Mouse (Mus musculus): ENCODE data around the gene Plcl1. TPM values are rescaled to one million over a fixed set of nuclear protein-coding genes. Genes with fewer than 3 reads are reported as not detected.

Plcl1 gene
- polyA plus RNA-seq, 1 experiment from 2014 or later, result 1.1 TPM

- ATAC-seq (ENCODE audit: insufficient number of reproducible peaks, low FRiP score, low TSS enrichment, low read depth), result no peak
- WGBS, result 61% methylated on average over 5 of the region's 5 CpGs
- H3K27ac ChIP-seq (replicated peaks; ENCODE audit: low read depth, low read length), result no peak overlapping the region
Observed at GRCm38 (mm10) chr1:55748516-55748915, 342.8 kb downstream of the Plcl1 start.

GRCm38 (mm10) chr1:55749770-55750169 is 344.0 kb downstream of the Plcl1 start:
- no peak for DNase-seq (ENCODE audit: low spot score)
- no peak for ATAC-seq (ENCODE audit: insufficient number of reproducible peaks, low FRiP score, low TSS enrichment, low read depth)
- H3K27me3 ChIP-seq (ENCODE audit: control insufficient read depth, insufficient read depth, low read length), result no peaks in the 10 kb centered on the region
- no peaks in the 10 kb centered on the region for H3K9me3 ChIP-seq (ENCODE audit: control insufficient read depth, low read length)
- 88% methylated on average over 7 of the region's 7 CpGs for WGBS
- H3K4me3 ChIP-seq (ENCODE audit: low read depth, low read length), result no peak overlapping the region
- no peak overlapping the region for H3K9ac ChIP-seq (ENCODE audit: low read length)
- no peaks in the 10 kb centered on the region for H3K36me3 ChIP-seq (ENCODE audit: control insufficient read depth, insufficient read depth, low read length)
- no peaks in the 10 kb centered on the region for H3K4me1 ChIP-seq (ENCODE audit: control insufficient read depth, insufficient read depth, low read length)
- no peak overlapping the region for H3K4me2 ChIP-seq (ENCODE audit: low read depth, severe bottlenecking)
- no peak overlapping the region for H3K27ac ChIP-seq (replicated peaks; ENCODE audit: low read depth, low read length)

More at GRCm38 (mm10) chr1:55748516-55748915, 342.8 kb downstream of the Plcl1 start:
- no peak for DNase-seq (ENCODE audit: low spot score)
- no peak overlapping the region for H3K9ac ChIP-seq (ENCODE audit: low read length)
- H3K9me3 ChIP-seq (ENCODE audit: control insufficient read depth, low read length), result no peaks in the 10 kb centered on the region
- H3K36me3 ChIP-seq (ENCODE audit: control insufficient read depth, insufficient read depth, low read length), result no peaks in the 10 kb centered on the region
- no peak overlapping the region for H3K4me3 ChIP-seq (ENCODE audit: low read depth, low read length)
- H3K4me1 ChIP-seq (ENCODE audit: control insufficient read depth, insufficient read depth, low read length), result no peaks in the 10 kb centered on the region
- no peaks in the 10 kb centered on the region for H3K27me3 ChIP-seq (ENCODE audit: control insufficient read depth, insufficient read depth, low read length)
- no peak overlapping the region for H3K4me2 ChIP-seq (ENCODE audit: low read depth, severe bottlenecking)

- Histone ChIP-seq H3K36me3 (ENCODE audit: control insufficient read depth, insufficient read depth, low read length) (no peaks in the 10 kb centered on the region), H3K27me3 (ENCODE audit: control insufficient read depth, insufficient read depth, low read length) (no peaks in the 10 kb centered on the region), H3K9ac (ENCODE audit: low read length) (no peak overlapping the region), H3K27ac (replicated peaks; ENCODE audit: low read depth, low read length) (no peak overlapping the region), H3K9me3 (ENCODE audit: control insufficient read depth, low read length) (no peaks in the 10 kb centered on the region), H3K4me2 (ENCODE audit: low read depth, severe bottlenecking) (no peak overlapping the region), H3K4me1 (ENCODE audit: control insufficient read depth, insufficient read depth, low read length) (no peaks in the 10 kb centered on the region), H3K4me3 (ENCODE audit: low read depth, low read length) (no peak overlapping the region)
- WGBS, result 60% methylated on average over 10 of the region's 10 CpGs
- no peak for ATAC-seq (ENCODE audit: insufficient number of reproducible peaks, low FRiP score, low TSS enrichment, low read depth)
- peak; percentile 53 for DNase-seq (ENCODE audit: low spot score)
Observed at GRCm38 (mm10) chr1:55755742-55756141, 350.0 kb downstream of the Plcl1 start.

- 90% methylated on average over 5 of the region's 5 CpGs for WGBS
- no peaks in the 10 kb centered on the region for H3K27me3 ChIP-seq (ENCODE audit: control insufficient read depth, insufficient read depth, low read length)
- H3K9me3 ChIP-seq (ENCODE audit: control insufficient read depth, low read length), result no peaks in the 10 kb centered on the region
- no peak overlapping the region for H3K4me3 ChIP-seq (ENCODE audit: low read depth, low read length)
- DNase-seq (ENCODE audit: low spot score), result no peak
- no peak for ATAC-seq (ENCODE audit: insufficient number of reproducible peaks, low FRiP score, low TSS enrichment, low read depth)
- H3K27ac ChIP-seq (replicated peaks; ENCODE audit: low read depth, low read length), result no peak overlapping the region
- H3K9ac ChIP-seq (ENCODE audit: low read length), result no peak overlapping the region
- no peaks in the 10 kb centered on the region for H3K4me1 ChIP-seq (ENCODE audit: control insufficient read depth, insufficient read depth, low read length)
- H3K4me2 ChIP-seq (ENCODE audit: low read depth, severe bottlenecking), result no peak overlapping the region
- no peaks in the 10 kb centered on the region for H3K36me3 ChIP-seq (ENCODE audit: control insufficient read depth, insufficient read depth, low read length)
Observed at GRCm38 (mm10) chr1:55762284-55762683, 356.6 kb downstream of the Plcl1 start.

GRCm38 (mm10) chr1:55763171-55763570 is 357.4 kb downstream of the Plcl1 start:
- WGBS, result 83% methylated on average over 2 of the region's 2 CpGs
- H3K27me3 ChIP-seq (ENCODE audit: control insufficient read depth, insufficient read depth, low read length), result no peaks in the 10 kb centered on the region
- H3K27ac ChIP-seq (replicated peaks; ENCODE audit: low read depth, low read length), result no peak overlapping the region
- no peak for ATAC-seq (ENCODE audit: insufficient number of reproducible peaks, low FRiP score, low TSS enrichment, low read depth)
- no peaks in the 10 kb centered on the region for H3K36me3 ChIP-seq (ENCODE audit: control insufficient read depth, insufficient read depth, low read length)
- H3K4me3 ChIP-seq (ENCODE audit: low read depth, low read length), result no peak overlapping the region
- no peak overlapping the region for H3K9ac ChIP-seq (ENCODE audit: low read length)
- H3K4me2 ChIP-seq (ENCODE audit: low read depth, severe bottlenecking), result no peak overlapping the region
- DNase-seq (ENCODE audit: low spot score), result no peak
- no peaks in the 10 kb centered on the region for H3K9me3 ChIP-seq (ENCODE audit: control insufficient read depth, low read length)
- H3K4me1 ChIP-seq (ENCODE audit: control insufficient read depth, insufficient read depth, low read length), result no peaks in the 10 kb centered on the region

GRCm38 (mm10) chr1:55766743-55767142 is 361.0 kb downstream of the Plcl1 start:
- no peaks in the 10 kb centered on the region for H3K4me1 ChIP-seq (ENCODE audit: control insufficient read depth, insufficient read depth, low read length)
- H3K9me3 ChIP-seq (ENCODE audit: control insufficient read depth, low read length), result no peaks in the 10 kb centered on the region
- no peak overlapping the region for H3K4me2 ChIP-seq (ENCODE audit: low read depth, severe bottlenecking)
- ATAC-seq (ENCODE audit: insufficient number of reproducible peaks, low FRiP score, low TSS enrichment, low read depth) (no peak), DNase-seq (ENCODE audit: low spot score) (no peak)
- H3K27ac ChIP-seq (replicated peaks; ENCODE audit: low read depth, low read length), result no peak overlapping the region
- no peak overlapping the region for H3K9ac ChIP-seq (ENCODE audit: low read length)
- H3K27me3 ChIP-seq (ENCODE audit: control insufficient read depth, insufficient read depth, low read length), result no peaks in the 10 kb centered on the region
- whole genome bisulfite sequencing, result 49% methylated on average over 1 of the region's 1 CpGs
- H3K4me3 ChIP-seq (ENCODE audit: low read depth, low read length), result no peak overlapping the region
- no peaks in the 10 kb centered on the region for H3K36me3 ChIP-seq (ENCODE audit: control insufficient read depth, insufficient read depth, low read length)

GRCm38 (mm10) chr1:55770072-55770785 is 364.5 kb downstream of the Plcl1 start:
- H3K27ac ChIP-seq (replicated peaks; ENCODE audit: low read depth, low read length), result no peak overlapping the region
- no peaks in the 10 kb centered on the region for H3K9me3 ChIP-seq (ENCODE audit: control insufficient read depth, low read length)
- H3K9ac ChIP-seq (ENCODE audit: low read length), result no peak overlapping the region
- H3K36me3 ChIP-seq (ENCODE audit: control insufficient read depth, insufficient read depth, low read length), result no peaks in the 10 kb centered on the region
- no peak for ATAC-seq (ENCODE audit: insufficient number of reproducible peaks, low FRiP score, low TSS enrichment, low read depth)
- H3K4me3 ChIP-seq (ENCODE audit: low read depth, low read length), result no peak overlapping the region
- H3K27me3 ChIP-seq (ENCODE audit: control insufficient read depth, insufficient read depth, low read length), result no peaks in the 10 kb centered on the region
- H3K4me1 ChIP-seq (ENCODE audit: control insufficient read depth, insufficient read depth, low read length), result no peaks in the 10 kb centered on the region
- H3K4me2 ChIP-seq (ENCODE audit: low read depth, severe bottlenecking), result no peak overlapping the region
- DNase-seq (ENCODE audit: low spot score), result no peak

GRCm38 (mm10) chr1:55792817-55793216 is 387.1 kb downstream of the Plcl1 start:
- Histone ChIP-seq H3K9me3 (ENCODE audit: control insufficient read depth, low read length) (no peaks in the 10 kb centered on the region), H3K4me3 (ENCODE audit: low read depth, low read length) (no peak overlapping the region), H3K9ac (ENCODE audit: low read length) (no peak overlapping the region), H3K4me1 (ENCODE audit: control insufficient read depth, insufficient read depth, low read length) (no peaks in the 10 kb centered on the region), H3K36me3 (ENCODE audit: control insufficient read depth, insufficient read depth, low read length) (no peaks in the 10 kb centered on the region), H3K4me2 (ENCODE audit: low read depth, severe bottlenecking) (no peak overlapping the region), H3K27me3 (ENCODE audit: control insufficient read depth, insufficient read depth, low read length) (no peaks in the 10 kb centered on the region), H3K27ac (replicated peaks; ENCODE audit: low read depth, low read length) (no peak overlapping the region)
- no peak for ATAC-seq (ENCODE audit: insufficient number of reproducible peaks, low FRiP score, low TSS enrichment, low read depth)
- no peak for DNase-seq (ENCODE audit: low spot score)
- WGBS, result 68% methylated on average over 6 of the region's 6 CpGs

Measured in limb, embryonic 11.5 days (tissue).